Mouse (Mus musculus): ENCODE results near the gene Pde1a.

DNA sequence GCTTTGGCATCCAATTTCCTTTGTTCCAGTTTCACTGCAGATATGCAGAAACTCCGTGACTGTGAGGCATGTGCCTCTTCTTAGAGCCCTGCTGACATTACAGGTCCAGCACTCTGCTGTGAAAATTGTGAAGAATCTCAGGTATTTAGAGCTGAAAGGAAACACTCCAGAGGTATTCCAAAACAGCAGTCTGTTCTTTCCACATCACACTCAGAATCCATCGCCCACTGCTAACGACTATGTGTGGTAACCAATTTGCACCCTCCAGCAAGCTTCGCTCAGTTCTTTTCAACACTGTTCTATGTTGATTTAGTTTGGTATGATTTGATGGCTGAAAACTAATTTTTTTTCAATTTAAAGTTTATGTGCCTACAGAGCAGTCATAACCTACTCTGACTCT lies 62.8 kb downstream of the Pde1a start:
- TF ChIP-seq MAFK (IDR thresholded peaks at IDR 0.05; ENCODE audit: insufficient read depth, low read depth, low read length) (no peak), CHD2 (IDR thresholded peaks at IDR 0.05; ENCODE audit: low read depth, low read length) (no peak), ZNF384 (IDR thresholded peaks at IDR 0.05; ENCODE audit: low read depth, low read length) (no peak), ZC3H11A (IDR thresholded peaks at IDR 0.05; ENCODE audit: borderline replicate concordance, low read depth, low read length) (no peak), HCFC1 (IDR thresholded peaks at IDR 0.05; ENCODE audit: borderline replicate concordance, insufficient read depth, low read length) (no peak)

All from ES-E14 (cell line).